Mouse (Mus musculus) gastrocnemius, postnatal 10 days (tissue): ENCODE measurements around the gene Tmem168. TPM values are rescaled to one million over a fixed set of nuclear protein-coding genes. Genes with fewer than 3 reads are reported as not detected.

Experiments used
- DNase-seq: peaks from one replicate; pipeline ENCODE4 v3.0.0; 2021; ENCODE audit warnings: mixed read lengths
- total RNA-seq, 2 experiments: library from RNA; stranded (reverse); gene quantifications; 2 replicates each; pipeline ENCODE4 v1.2.3; 2021

Tmem168 gene
- total RNA-seq, 2 experiments from 2014 or later, result 12.1 to 14.5 TPM

- no peak for DNase-seq
Observed at GRCm38 (mm10) chr6:13586154-13586553, 21.7 kb downstream of the Tmem168 start.

GRCm38 (mm10) chr6:13584788-13585187, 23.1 kb downstream of the Tmem168 start:
- DNase-seq, result no peak

- DNase-seq, result no peak
Observed at GRCm38 (mm10) chr6:13582075-13582474, 25.8 kb downstream of the Tmem168 start.

- DNase-seq, result no peak
Observed at GRCm38 (mm10) chr6:13565734-13566133, 42.2 kb downstream of the Tmem168 start.

- DNase-seq, result no peak
Observed at GRCm38 (mm10) chr6:13555266-13555665, 52.6 kb downstream of the Tmem168 start.

GRCm38 (mm10) chr6:13541761-13542160, 66.1 kb downstream of the Tmem168 start:
- no peak for DNase-seq

- DNase-seq, result no peak
Observed at GRCm38 (mm10) chr6:13537275-13537964, 70.5 kb downstream of the Tmem168 start.

Other genes starting within 250 kb of the Tmem168 start
- 1 to 10 TPM; 8.0 to 8.9 TPM for gene Bmt2, start 69.9 kb upstream of the Tmem168 start, total RNA-seq
- 1 to 10 TPM; 1.0 to 1.2 TPM for gene Gpr85, start 231.8 kb upstream of the Tmem168 start, total RNA-seq